Mouse (Mus musculus) lung, adult 2 months (tissue): Measurements from ENCODE around the gene Zkscan4.

Experiments used
- CTCF ChIP-seq: fragments of 200-500 bp; IDR thresholded peaks from 2 replicates; pipeline ENCODE4 v1.5.1; 2011; ENCODE audit warnings: mild to moderate bottlenecking, low read length, control low read depth; ENCODE audit not compliant: insufficient read depth
- POLR2A ChIP-seq: fragments of 200-500 bp; IDR thresholded peaks from 2 replicates; pipeline ENCODE4 v1.6.1; 2011; ENCODE audit warnings: low read depth, mild to moderate bottlenecking, control low read depth, low read length, borderline replicate concordance; ENCODE audit errors: extremely low read depth

GRCm38 (mm10) chr13:21506221-21506649 lies 27.5 kb downstream of the Zkscan4 start:
- peak; percentile 80; the same call in 1 of the 2 replicates for TF ChIP-seq POLR2A
- no peak for TF ChIP-seq CTCF
